Mouse (Mus musculus) liver, adult 2 months (tissue): ENCODE results near the gene Cbx4.

Source experiments
- CTCF ChIP-seq: fragments of 200-500 bp; IDR thresholded peaks from 2 replicates; pipeline ENCODE4 v1.5.1; 2011; ENCODE audit warnings: low read depth, low read length, control low read depth
- POLR2A ChIP-seq: fragments of 200-500 bp; IDR thresholded peaks from 2 replicates; pipeline ENCODE4 v1.6.1; 2011; ENCODE audit warnings: low read length, control low read depth; ENCODE audit not compliant: insufficient read depth; ENCODE audit errors: extremely low read depth

DNA sequence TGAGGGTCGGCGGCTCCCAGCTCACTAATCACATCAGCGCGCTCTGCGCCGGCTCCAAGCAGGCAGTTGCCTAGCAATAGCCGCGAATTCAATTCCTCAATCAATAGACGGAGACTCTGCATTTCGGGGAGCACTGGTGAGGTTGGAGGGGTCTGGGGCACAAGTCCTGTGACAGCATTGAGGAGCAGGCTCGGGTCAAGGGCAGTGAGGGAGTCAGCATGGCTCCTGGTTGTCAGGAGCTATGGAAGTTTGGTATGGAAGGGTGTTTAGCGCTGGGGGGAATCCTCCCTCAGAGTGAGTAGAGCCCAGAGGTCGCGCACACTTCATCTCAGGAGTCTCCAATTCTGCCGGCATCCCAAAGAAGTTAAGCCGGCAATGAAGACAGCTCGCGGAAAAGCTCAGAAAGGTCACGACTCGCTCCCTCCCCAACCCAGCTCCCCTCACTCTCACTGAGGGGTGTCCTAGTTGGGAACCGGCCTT is 50.3 kb downstream of the Cbx4 start:
- TF ChIP-seq CTCF (no peak), POLR2A (no peak)
